Mouse (Mus musculus): ENCODE results near the gene Gm42417. TPM values are rescaled to one million over a fixed set of nuclear protein-coding genes. Genes with fewer than 3 reads are reported as not detected.

The Gm42417 gene
- polyA plus RNA-seq (2012; fragmentation: generic; extraction: Trizol) = 0.05 TPM
- long read RNA-seq, experiment 1 = 0 reads
- long read RNA-seq, experiment 2 = 0 reads

GRCm38 (mm10) chr1:36539186-36539585, at the start of gene Gm42417:
Gene Gm42417 (minus strand): TSS chr1:36539429.
- Histone ChIP-seq H3ac (ENCODE audit: control insufficient read depth, insufficient read length, low read depth) (no peak within 1 kb of the TSS), H3K79me3 (ENCODE audit: low read depth) (no peaks in the 10 kb centered on the region), H3K36me3 (ENCODE audit: control insufficient read depth, insufficient read depth) (peaks cover 8% of the 10 kb centered on the region), H3K4me3 (ENCODE audit: insufficient read depth, poor library complexity, severe bottlenecking) (no peak within 1 kb of the TSS), H3K79me2 (ENCODE audit: control insufficient read depth, insufficient read depth) (no peaks in the 10 kb centered on the region), H3K27me3 (ENCODE audit: control insufficient read depth, insufficient read depth, insufficient read length) (no peaks in the 10 kb centered on the region)
- TF ChIP-seq MAX (IDR thresholded peaks at IDR 0.05) (no peak), CEBPB (IDR thresholded peaks at IDR 0.05; ENCODE audit: low read depth) (no peak), MYOD1 (IDR thresholded peaks at IDR 0.05; ENCODE audit: control insufficient read depth, insufficient read length, low read depth) (no peak), MYOG (IDR thresholded peaks at IDR 0.05; ENCODE audit: control insufficient read depth, extremely low read depth, insufficient read length) (no peak), FOSL1 (IDR thresholded peaks at IDR 0.05; ENCODE audit: insufficient read depth, low read length, poor library complexity, severe bottlenecking) (no peak), USF1 (IDR thresholded peaks at IDR 0.05; ENCODE audit: low read depth) (no peak)

DNA sequence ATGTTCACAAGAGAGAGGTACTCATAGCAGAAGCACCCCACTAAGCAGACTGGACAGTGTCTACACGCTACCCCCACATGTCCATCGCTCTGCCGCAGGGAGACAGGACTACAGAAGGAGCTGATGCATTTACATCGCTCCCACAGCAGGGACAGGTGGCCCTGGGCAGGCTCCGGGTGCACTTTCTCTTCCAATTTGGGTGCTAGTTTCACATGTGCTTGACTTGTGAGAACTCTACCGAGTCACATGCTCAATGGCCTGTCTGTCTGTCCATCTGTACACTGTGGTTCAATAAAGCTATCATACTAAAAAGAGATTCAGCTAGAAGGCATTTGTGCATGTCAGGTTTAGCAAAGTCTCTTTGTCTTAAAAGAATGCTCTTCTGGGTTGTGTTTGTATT, 48.6 kb upstream of the Gm42417 start:
- Histone ChIP-seq H3ac (ENCODE audit: control insufficient read depth, insufficient read length, low read depth) (no peak overlapping the region), H3K36me3 (ENCODE audit: control insufficient read depth, insufficient read depth) (no peaks in the 10 kb centered on the region), H3K4me3 (ENCODE audit: insufficient read depth, poor library complexity, severe bottlenecking) (no peak overlapping the region), H3K79me2 (ENCODE audit: control insufficient read depth, insufficient read depth) (no peaks in the 10 kb centered on the region), H3K27me3 (ENCODE audit: control insufficient read depth, insufficient read depth, insufficient read length) (no peaks in the 10 kb centered on the region), H3K79me3 (ENCODE audit: low read depth) (no peaks in the 10 kb centered on the region)
- TF ChIP-seq MYOG (IDR thresholded peaks at IDR 0.05; ENCODE audit: control insufficient read depth, extremely low read depth, insufficient read length) = no peak
- TF ChIP-seq MYOD1 (IDR thresholded peaks at IDR 0.05; ENCODE audit: control insufficient read depth, insufficient read length, low read depth) = no peak
- no peak for TF ChIP-seq CTCF (IDR thresholded peaks at IDR 0.05; ENCODE audit: control insufficient read depth, insufficient read depth, insufficient read length)
- TF ChIP-seq MAX (IDR thresholded peaks at IDR 0.05) = no peak
- TF ChIP-seq CEBPB (IDR thresholded peaks at IDR 0.05; ENCODE audit: low read depth) = no peak
- TF ChIP-seq USF1 (IDR thresholded peaks at IDR 0.05; ENCODE audit: low read depth) = no peak
- TF ChIP-seq FOSL1 (IDR thresholded peaks at IDR 0.05; ENCODE audit: insufficient read depth, low read length, poor library complexity, severe bottlenecking) = no peak

DNA sequence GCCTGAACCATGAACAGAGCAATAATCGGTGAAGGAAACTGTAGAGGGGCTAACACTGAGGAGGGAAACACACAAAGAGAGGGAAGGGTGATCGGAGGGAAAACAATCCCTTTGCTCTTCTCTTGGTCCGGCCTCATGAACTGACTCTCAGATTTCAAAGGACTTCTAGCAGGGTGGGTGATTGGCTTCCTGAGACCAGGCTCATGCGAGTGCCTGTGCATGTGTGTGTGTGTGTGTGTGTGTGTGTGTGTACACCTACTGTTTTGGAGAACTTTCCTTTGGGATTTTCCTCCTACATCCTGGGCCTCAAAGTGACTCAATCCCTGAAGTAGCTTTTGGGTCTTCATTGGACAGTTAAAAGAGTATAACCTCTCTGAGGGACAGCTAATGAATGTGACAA, 47.1 kb upstream of the Gm42417 start:
- Histone ChIP-seq H3K79me2 (ENCODE audit: control insufficient read depth, insufficient read depth) (no peaks in the 10 kb centered on the region), H3K27me3 (ENCODE audit: control insufficient read depth, insufficient read depth, insufficient read length) (no peaks in the 10 kb centered on the region), H3K79me3 (ENCODE audit: low read depth) (no peaks in the 10 kb centered on the region), H3K4me3 (ENCODE audit: insufficient read depth, poor library complexity, severe bottlenecking) (no peak overlapping the region), H3K36me3 (ENCODE audit: control insufficient read depth, insufficient read depth) (no peaks in the 10 kb centered on the region), H3ac (ENCODE audit: control insufficient read depth, insufficient read length, low read depth) (no peak overlapping the region)
- no peak for TF ChIP-seq USF1 (IDR thresholded peaks at IDR 0.05; ENCODE audit: low read depth)
- no peak for TF ChIP-seq CTCF (IDR thresholded peaks at IDR 0.05; ENCODE audit: control insufficient read depth, insufficient read depth, insufficient read length)
- TF ChIP-seq MYOG (IDR thresholded peaks at IDR 0.05; ENCODE audit: control insufficient read depth, extremely low read depth, insufficient read length) = no peak
- no peak for TF ChIP-seq MYOD1 (IDR thresholded peaks at IDR 0.05; ENCODE audit: control insufficient read depth, insufficient read length, low read depth)
- TF ChIP-seq FOSL1 (IDR thresholded peaks at IDR 0.05; ENCODE audit: insufficient read depth, low read length, poor library complexity, severe bottlenecking) = no peak
- TF ChIP-seq CEBPB (IDR thresholded peaks at IDR 0.05; ENCODE audit: low read depth) = no peak
- no peak for TF ChIP-seq MAX (IDR thresholded peaks at IDR 0.05)

GRCm38 (mm10) chr1:36583408-36584116, 44.3 kb upstream of the Gm42417 start:
- Histone ChIP-seq H3K4me3 (ENCODE audit: insufficient read depth, poor library complexity, severe bottlenecking) (no peak overlapping the region), H3ac (ENCODE audit: control insufficient read depth, insufficient read length, low read depth) (no peak overlapping the region), H3K79me3 (ENCODE audit: low read depth) (no peaks in the 10 kb centered on the region), H3K79me2 (ENCODE audit: control insufficient read depth, insufficient read depth) (no peaks in the 10 kb centered on the region), H3K36me3 (ENCODE audit: control insufficient read depth, insufficient read depth) (no peaks in the 10 kb centered on the region), H3K27me3 (ENCODE audit: control insufficient read depth, insufficient read depth, insufficient read length) (no peaks in the 10 kb centered on the region)
- TF ChIP-seq CTCF (IDR thresholded peaks at IDR 0.05; ENCODE audit: control insufficient read depth, insufficient read depth, insufficient read length) = no peak

GRCm38 (mm10) chr1:36582211-36582610, 43.0 kb upstream of the Gm42417 start:
- H3K27me3 ChIP-seq (ENCODE audit: control insufficient read depth, insufficient read depth, insufficient read length) = no peaks in the 10 kb centered on the region
- no peaks in the 10 kb centered on the region for H3K79me3 ChIP-seq (ENCODE audit: low read depth)
- TF ChIP-seq FOSL1 (IDR thresholded peaks at IDR 0.05; ENCODE audit: insufficient read depth, low read length, poor library complexity, severe bottlenecking) = no peak
- no peak for TF ChIP-seq CTCF (IDR thresholded peaks at IDR 0.05; ENCODE audit: control insufficient read depth, insufficient read depth, insufficient read length)
- no peak for TF ChIP-seq USF1 (IDR thresholded peaks at IDR 0.05; ENCODE audit: low read depth)
- no peak for TF ChIP-seq MAX (IDR thresholded peaks at IDR 0.05)
- no peak for TF ChIP-seq CEBPB (IDR thresholded peaks at IDR 0.05; ENCODE audit: low read depth)
- TF ChIP-seq MYOD1 (IDR thresholded peaks at IDR 0.05; ENCODE audit: control insufficient read depth, insufficient read length, low read depth) = no peak
- TF ChIP-seq MYOG (IDR thresholded peaks at IDR 0.05; ENCODE audit: control insufficient read depth, extremely low read depth, insufficient read length) = no peak
- H3K79me2 ChIP-seq (ENCODE audit: control insufficient read depth, insufficient read depth) = no peaks in the 10 kb centered on the region
- no peaks in the 10 kb centered on the region for H3K36me3 ChIP-seq (ENCODE audit: control insufficient read depth, insufficient read depth)
- no peak overlapping the region for H3K4me3 ChIP-seq (ENCODE audit: insufficient read depth, poor library complexity, severe bottlenecking)
- H3ac ChIP-seq (ENCODE audit: control insufficient read depth, insufficient read length, low read depth) = no peak overlapping the region

- H3ac ChIP-seq (ENCODE audit: control insufficient read depth, insufficient read length, low read depth) = no peak overlapping the region
- no peak for TF ChIP-seq CTCF (IDR thresholded peaks at IDR 0.05; ENCODE audit: control insufficient read depth, insufficient read depth, insufficient read length)
- no peak for TF ChIP-seq FOSL1 (IDR thresholded peaks at IDR 0.05; ENCODE audit: insufficient read depth, low read length, poor library complexity, severe bottlenecking)
- TF ChIP-seq MYOG (IDR thresholded peaks at IDR 0.05; ENCODE audit: control insufficient read depth, extremely low read depth, insufficient read length) = no peak
- no peak for TF ChIP-seq USF1 (IDR thresholded peaks at IDR 0.05; ENCODE audit: low read depth)
- TF ChIP-seq MAX (IDR thresholded peaks at IDR 0.05) = no peak
- TF ChIP-seq MYOD1 (IDR thresholded peaks at IDR 0.05; ENCODE audit: control insufficient read depth, insufficient read length, low read depth) = no peak
- TF ChIP-seq CEBPB (IDR thresholded peaks at IDR 0.05; ENCODE audit: low read depth) = no peak
- no peak overlapping the region for H3K4me3 ChIP-seq (ENCODE audit: insufficient read depth, poor library complexity, severe bottlenecking)
- no peaks in the 10 kb centered on the region for H3K79me3 ChIP-seq (ENCODE audit: low read depth)
- H3K36me3 ChIP-seq (ENCODE audit: control insufficient read depth, insufficient read depth) = no peaks in the 10 kb centered on the region
- no peaks in the 10 kb centered on the region for H3K79me2 ChIP-seq (ENCODE audit: control insufficient read depth, insufficient read depth)
- no peaks in the 10 kb centered on the region for H3K27me3 ChIP-seq (ENCODE audit: control insufficient read depth, insufficient read depth, insufficient read length)
These were observed 42.0 kb upstream of the Gm42417 start for GRCm38 (mm10) chr1:36581260-36581659.
